Mouse (Mus musculus) heart, embryonic 11.5 days (tissue): ENCODE data around the gene Hebp1. TPM values are rescaled to one million over a fixed set of nuclear protein-coding genes. Genes with fewer than 3 reads are reported as not detected.
A peak's percentile ranks its signal among the peaks of the same experiment; 100 is the strongest.

Experiments used
- ATAC-seq: fragments of 200-750 bp; cut with Nextera tagmentation; replicated peaks from 2 replicates; pipeline ENCODE4 v1.8.0; 2017; ENCODE audit warnings: moderate library complexity; ENCODE audit not compliant: insufficient number of reproducible peaks, low FRiP score, low TSS enrichment
- H3K27ac ChIP-seq: fragments of 300-500 bp; sonication (generic); 2 replicates; pipeline ENCODE4 v1.5.1; 2014; ENCODE audit warnings: mild to moderate bottlenecking, low read depth, low read length
- H3K27me3 ChIP-seq: fragments of 300-500 bp; sonication (generic); 2 replicates; pipeline ENCODE4 v1.6.1; 2014; ENCODE audit warnings: mild to moderate bottlenecking, low read length, mixed read lengths; ENCODE audit not compliant: control insufficient read depth, insufficient read depth
- H3K36me3 ChIP-seq: fragments of 300-500 bp; sonication (generic); 2 replicates; pipeline ENCODE4 v1.6.1; 2014; ENCODE audit warnings: mild to moderate bottlenecking, low read length, moderate library complexity, mixed read lengths; ENCODE audit not compliant: control insufficient read depth, insufficient read depth
- H3K4me1 ChIP-seq: fragments of 300-500 bp; sonication (generic); 2 replicates; pipeline ENCODE4 v1.6.1; 2014; ENCODE audit warnings: low read length; ENCODE audit not compliant: control insufficient read depth, insufficient read depth
- H3K4me2 ChIP-seq: fragments of 300-500 bp; sonication (generic); 2 replicates; pipeline ENCODE4 v1.6.1; 2014; ENCODE audit warnings: mild to moderate bottlenecking, moderate library complexity
- H3K4me3 ChIP-seq: fragments of 300-500 bp; sonication (generic); 2 replicates; pipeline ENCODE4 v1.5.1; 2014; ENCODE audit warnings: low read depth, low read length
- H3K9ac ChIP-seq: fragments of 300-500 bp; sonication (generic); 2 replicates; pipeline ENCODE4 v1.6.1; 2014; ENCODE audit warnings: mild to moderate bottlenecking, low read depth, low read length, moderate library complexity
- H3K9me3 ChIP-seq: fragments of 300-500 bp; sonication (generic); replicated peaks from 2 replicates; pipeline ENCODE4 v1.6.1; 2016; ENCODE audit warnings: low read length; ENCODE audit not compliant: control insufficient read depth
- WGBS: fragments of 180-500 bp; shearing (Covaris S2); extraction: QIAGEN DNeasy Blood & Tissue Kit; methylation state at CpG from one replicate; pipeline ENCODE4 v1.1.7; 2014; ENCODE audit not compliant: insufficient replicate concordance; 5-methylcytosine and 5-hydroxymethylcytosine counted together
- polyA plus RNA-seq: library from polyadenylated mRNA; unstranded; fragments of >200 nt; fragmentation: Nextera tagmentation; extraction: Ambion mirVana; gene quantifications from 2 replicates; pipeline ENCODE4 v1.2.1, GENCODE M21; 2014

Hebp1 gene
- polyA plus RNA-seq, 1 experiment from 2014 or later = 15.2 TPM

GRCm38 (mm10) chr6:135230586-135230985, 32.8 kb upstream of the Hebp1 start:
- H3K27ac ChIP-seq = no peak overlapping the region
- 81% methylated on average over 6 of the region's 6 CpGs for WGBS
- no peaks in the 10 kb centered on the region for H3K36me3 ChIP-seq

DNA sequence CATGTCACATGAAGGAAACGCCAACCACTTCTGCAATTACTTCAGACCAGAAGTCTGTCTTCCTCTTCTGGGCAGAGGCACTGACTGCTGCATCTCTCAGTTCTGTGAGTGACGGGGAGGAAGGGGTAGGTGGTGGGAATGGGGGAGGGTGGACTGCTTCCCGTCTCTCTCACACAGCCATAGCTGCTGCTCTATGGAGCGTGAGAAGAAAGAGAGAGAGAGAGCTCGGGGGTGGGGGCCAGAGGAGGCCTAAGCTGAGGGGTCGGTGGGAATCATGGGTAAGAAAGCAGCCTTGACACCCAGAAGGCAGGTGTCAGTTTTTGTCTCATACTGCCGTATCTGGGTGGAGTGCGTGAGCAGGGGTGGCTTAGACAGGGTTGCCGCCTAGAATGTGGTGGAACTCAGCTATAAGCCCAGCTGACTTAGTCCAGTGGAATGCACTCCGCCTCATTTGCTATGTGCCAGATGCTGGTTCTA, 30.7 kb upstream of the Hebp1 start:
- Histone ChIP-seq H3K4me3 (no peak overlapping the region), H3K9ac (no peak overlapping the region), H3K9me3 (no peaks in the 10 kb centered on the region), H3K27me3 (peaks cover 10% of the 10 kb centered on the region), H3K27ac (no peak overlapping the region), H3K36me3 (no peaks in the 10 kb centered on the region), H3K4me2 (no peak overlapping the region), H3K4me1 (peaks cover 4% of the 10 kb centered on the region)
- 48% methylated on average over 10 of the region's 10 CpGs for WGBS
- ATAC-seq = 0 out of 2 replicates have a peak, but pooled peaks have one; percentile 22

More at GRCm38 (mm10) chr6:135230586-135230985, 32.8 kb upstream of the Hebp1 start:
- Histone ChIP-seq H3K4me2 (no peak overlapping the region), H3K9me3 (no peaks in the 10 kb centered on the region), H3K4me3 (no peak overlapping the region), H3K4me1 (no peaks in the 10 kb centered on the region; the same call in 1 of the 2 replicates), H3K27me3 (peaks cover 8% of the 10 kb centered on the region), H3K9ac (no peak overlapping the region)
- no peak for ATAC-seq

- ATAC-seq = no peak
- peaks cover 5% of the 10 kb centered on the region for H3K4me1 ChIP-seq
- no peak overlapping the region for H3K4me3 ChIP-seq
- no peaks in the 10 kb centered on the region for H3K9me3 ChIP-seq
- H3K27me3 ChIP-seq = peaks cover 15% of the 10 kb centered on the region
- no peak overlapping the region; the same call in 1 of the 2 replicates for H3K27ac ChIP-seq
- no peak overlapping the region for H3K4me2 ChIP-seq
- no peak overlapping the region for H3K9ac ChIP-seq
- no peaks in the 10 kb centered on the region for H3K36me3 ChIP-seq
- WGBS = 61% methylated on average over 6 of the region's 6 CpGs
Measured at GRCm38 (mm10) chr6:135223786-135224416, 26.1 kb upstream of the Hebp1 start.

DNA sequence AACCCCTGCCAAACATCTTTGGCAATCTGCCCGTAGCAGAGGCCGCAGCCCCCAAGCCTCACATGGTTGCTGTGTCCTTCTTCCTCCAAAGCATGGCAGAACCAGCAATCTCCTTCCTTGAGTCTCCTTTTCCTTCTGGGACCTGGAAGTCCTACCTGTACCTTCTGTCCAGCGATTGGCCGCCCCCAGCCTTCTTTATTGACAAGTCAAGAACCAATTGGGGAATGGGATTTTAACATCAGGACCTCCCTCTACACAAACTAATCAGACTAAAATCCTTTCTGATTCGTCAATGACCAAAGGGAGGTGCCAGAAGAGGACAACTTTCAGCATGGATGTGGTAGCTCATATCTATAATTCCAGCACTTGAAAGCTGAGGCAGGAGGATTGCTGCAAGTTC, 22.1 kb upstream of the Hebp1 start:
- Histone ChIP-seq H3K27ac (no peak overlapping the region), H3K4me2 (no peak overlapping the region), H3K36me3 (no peaks in the 10 kb centered on the region), H3K27me3 (peaks cover 23% of the 10 kb centered on the region), H3K9me3 (no peaks in the 10 kb centered on the region), H3K9ac (no peak overlapping the region), H3K4me1 (peaks cover 5% of the 10 kb centered on the region; the same call in 1 of the 2 replicates), H3K4me3 (no peak overlapping the region)
- 81% methylated on average over 5 of the region's 5 CpGs for WGBS
- ATAC-seq = no peak

GRCm38 (mm10) chr6:135218330-135218729, 20.5 kb upstream of the Hebp1 start:
- Histone ChIP-seq H3K27ac (no peak overlapping the region), H3K36me3 (no peaks in the 10 kb centered on the region), H3K4me1 (no peaks in the 10 kb centered on the region), H3K9ac (no peak overlapping the region), H3K4me2 (no peak overlapping the region), H3K9me3 (no peaks in the 10 kb centered on the region), H3K27me3 (peaks cover 27% of the 10 kb centered on the region), H3K4me3 (no peak overlapping the region)
- WGBS = 65% methylated on average over 8 of the region's 8 CpGs
- ATAC-seq = no peak

DNA sequence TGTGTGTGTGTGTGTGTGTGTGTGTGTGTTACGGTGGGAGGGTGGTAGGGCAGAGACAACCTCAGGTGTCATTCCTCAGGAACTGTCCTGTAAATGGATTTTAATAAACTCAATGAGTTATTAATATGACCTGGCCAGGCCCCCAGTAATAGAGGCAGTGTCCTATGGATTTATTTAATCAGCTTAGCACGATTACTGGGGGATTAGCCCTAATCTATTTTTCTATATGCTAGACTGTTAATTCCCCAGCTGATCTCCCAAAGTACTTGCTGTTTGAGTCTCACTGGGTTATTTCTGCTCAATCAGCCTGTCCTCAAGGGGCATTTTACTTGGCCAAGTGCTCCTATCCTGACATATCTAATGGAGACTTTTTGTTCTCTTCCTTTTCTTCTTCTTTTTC, 14.8 kb upstream of the Hebp1 start:
- peaks cover 12% of the 10 kb centered on the region for H3K27me3 ChIP-seq
- H3K4me1 ChIP-seq = no peaks in the 10 kb centered on the region
- H3K9ac ChIP-seq = no peak overlapping the region
- no peak overlapping the region for H3K27ac ChIP-seq
- no peaks in the 10 kb centered on the region for H3K9me3 ChIP-seq
- no peaks in the 10 kb centered on the region for H3K36me3 ChIP-seq
- no peak overlapping the region for H3K4me2 ChIP-seq
- no peak overlapping the region for H3K4me3 ChIP-seq
- no peak for ATAC-seq
- 87% methylated on average over 2 of the region's 2 CpGs for WGBS

- 0 out of 2 replicates have a peak overlapping the region, but pooled peaks have one; percentile 8 for H3K9ac ChIP-seq
- ATAC-seq = peak; percentile 31; the same call in 1 of the 2 replicates
- H3K9me3 ChIP-seq = no peaks in the 10 kb centered on the region
- H3K4me2 ChIP-seq = no peak overlapping the region
- H3K27me3 ChIP-seq = peaks cover 10% of the 10 kb centered on the region
- no peaks in the 10 kb centered on the region for H3K36me3 ChIP-seq
- WGBS = 63% methylated on average over 7 of the region's 7 CpGs
- H3K4me3 ChIP-seq = no peak overlapping the region
- no peak overlapping the region for H3K27ac ChIP-seq
- H3K4me1 ChIP-seq = no peaks in the 10 kb centered on the region
Measured at GRCm38 (mm10) chr6:135211169-135211568, 13.3 kb upstream of the Hebp1 start.

GRCm38 (mm10) chr6:135206909-135207308, 9.1 kb upstream of the Hebp1 start:
- ATAC-seq = no peak
- Histone ChIP-seq H3K9ac (no peak overlapping the region), H3K36me3 (no peaks in the 10 kb centered on the region), H3K27me3 (no peaks in the 10 kb centered on the region; the same call in 1 of the 2 replicates), H3K4me2 (no peak overlapping the region), H3K27ac (no peak overlapping the region), H3K4me3 (no peak overlapping the region), H3K4me1 (no peaks in the 10 kb centered on the region), H3K9me3 (no peaks in the 10 kb centered on the region)
- WGBS = 77% methylated on average over 8 of the region's 8 CpGs

DNA sequence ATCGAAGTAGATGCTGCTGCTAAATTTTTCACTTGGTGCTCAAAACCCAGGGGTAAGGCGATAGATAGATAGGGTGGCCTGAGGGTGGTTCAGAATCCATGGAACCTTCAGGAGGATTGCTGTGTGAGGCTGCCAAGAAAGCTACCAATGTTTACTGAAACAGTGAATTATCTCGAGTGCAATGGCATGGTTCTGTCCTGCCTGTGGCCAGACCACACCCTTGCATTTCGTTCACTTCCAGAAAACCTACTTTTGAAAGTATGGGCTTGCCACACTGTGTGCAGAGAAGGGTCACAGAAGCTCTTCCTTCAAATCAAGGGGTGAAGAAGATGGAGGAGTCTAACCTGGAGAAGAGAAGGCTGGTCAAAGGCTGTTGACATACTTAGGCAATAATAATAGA, 8.0 kb upstream of the Hebp1 start:
- Histone ChIP-seq H3K9me3 (no peaks in the 10 kb centered on the region), H3K9ac (no peak overlapping the region), H3K4me2 (no peak overlapping the region), H3K27ac (no peak overlapping the region), H3K4me3 (no peak overlapping the region), H3K27me3 (no peaks in the 10 kb centered on the region; the same call in 1 of the 2 replicates), H3K4me1 (no peaks in the 10 kb centered on the region), H3K36me3 (no peaks in the 10 kb centered on the region)
- no peak for ATAC-seq
- 74% methylated on average over 4 of the region's 4 CpGs for WGBS
